Mouse (Mus musculus) heart, adult 9 months (tissue): ENCODE measurements around the gene Cdh22.

Experiments used
- DNase-seq, 2 experiments: peaks; one replicate each; pipeline ENCODE4 v3.0.0; 2022; ENCODE audit warnings: low spot score in 2 of 2

The Cdh22 gene

GRCm38 (mm10) chr2:165234613-165235291 lies at the start of gene Cdh22:
TSS of gene Cdh22 (minus strand) at chr2:165234853.
- peak; percentile 5 to 16 for DNase-seq

- DNase-seq = no peak
These were observed 49.7 kb upstream of the Cdh22 start for GRCm38 (mm10) chr2:165284377-165284776.

GRCm38 (mm10) chr2:165283644-165284043 lies 49.0 kb upstream of the Cdh22 start:
- no peak for DNase-seq

- peak; percentile 28 to 37 for DNase-seq
These were observed 47.2 kb upstream of the Cdh22 start for GRCm38 (mm10) chr2:165281779-165282311.

GRCm38 (mm10) chr2:165279351-165279750 lies 44.7 kb upstream of the Cdh22 start:
- no peak for DNase-seq

GRCm38 (mm10) chr2:165277188-165277740 lies 42.6 kb upstream of the Cdh22 start:
- no peak for DNase-seq

GRCm38 (mm10) chr2:165275824-165276223 lies 41.2 kb upstream of the Cdh22 start:
- DNase-seq = peak in 1 of 2 experiments; percentile 30

- DNase-seq = no peak
These were observed 40.5 kb upstream of the Cdh22 start for GRCm38 (mm10) chr2:165275124-165275640.

- no peak for DNase-seq
These were observed 38.9 kb upstream of the Cdh22 start for GRCm38 (mm10) chr2:165273589-165273988.

GRCm38 (mm10) chr2:165271326-165271725 lies 36.7 kb upstream of the Cdh22 start:
- no peak for DNase-seq

- DNase-seq = no peak
These were observed 36.2 kb upstream of the Cdh22 start for GRCm38 (mm10) chr2:165270858-165271257.

- DNase-seq = no peak
These were observed 32.1 kb upstream of the Cdh22 start for GRCm38 (mm10) chr2:165266739-165267138.

GRCm38 (mm10) chr2:165263861-165264260 lies 29.2 kb upstream of the Cdh22 start:
- no peak for DNase-seq

- no peak for DNase-seq
These were observed 27.8 kb upstream of the Cdh22 start for GRCm38 (mm10) chr2:165262274-165262990.

GRCm38 (mm10) chr2:165259859-165260258 lies 25.2 kb upstream of the Cdh22 start:
- DNase-seq = no peak

GRCm38 (mm10) chr2:165258321-165258720 lies 23.7 kb upstream of the Cdh22 start:
- no peak for DNase-seq

- no peak for DNase-seq
These were observed 22.6 kb upstream of the Cdh22 start for GRCm38 (mm10) chr2:165257151-165257834.

GRCm38 (mm10) chr2:165256213-165256612 lies 21.6 kb upstream of the Cdh22 start:
- no peak for DNase-seq

- DNase-seq = no peak
These were observed 19.2 kb upstream of the Cdh22 start for GRCm38 (mm10) chr2:165253867-165254266.

GRCm38 (mm10) chr2:165253269-165253668 lies 18.6 kb upstream of the Cdh22 start:
- no peak for DNase-seq

GRCm38 (mm10) chr2:165252801-165253200 lies 18.1 kb upstream of the Cdh22 start:
- DNase-seq = no peak

GRCm38 (mm10) chr2:165252381-165252780 lies 17.7 kb upstream of the Cdh22 start:
- no peak for DNase-seq
